Mouse (Mus musculus): ENCODE measurements around the gene Gm20716.
A peak's percentile ranks its signal among the peaks of the same experiment; 100 is the strongest.

- no peak for TF ChIP-seq CTCF (IDR thresholded peaks at IDR 0.05; ENCODE audit: extremely low read depth, insufficient read depth, low read length)
- peak; percentile 38; the same call in 1 of the 2 replicates for TF ChIP-seq POLR2A (IDR thresholded peaks at IDR 0.05; ENCODE audit: extremely low read depth, insufficient read depth, low read length)
Measured at GRCm38 (mm10) chr2:168245571-168245970, 15.4 kb upstream of the Gm20716 start.
